Mouse (Mus musculus): ENCODE results near the gene D930020B18Rik. TPM values are rescaled to one million over a fixed set of nuclear protein-coding genes. Genes with fewer than 3 reads are reported as not detected.

Gene D930020B18Rik
- polyA plus RNA-seq, 1 experiment from 2014 or later, result 0.14 TPM

DNA sequence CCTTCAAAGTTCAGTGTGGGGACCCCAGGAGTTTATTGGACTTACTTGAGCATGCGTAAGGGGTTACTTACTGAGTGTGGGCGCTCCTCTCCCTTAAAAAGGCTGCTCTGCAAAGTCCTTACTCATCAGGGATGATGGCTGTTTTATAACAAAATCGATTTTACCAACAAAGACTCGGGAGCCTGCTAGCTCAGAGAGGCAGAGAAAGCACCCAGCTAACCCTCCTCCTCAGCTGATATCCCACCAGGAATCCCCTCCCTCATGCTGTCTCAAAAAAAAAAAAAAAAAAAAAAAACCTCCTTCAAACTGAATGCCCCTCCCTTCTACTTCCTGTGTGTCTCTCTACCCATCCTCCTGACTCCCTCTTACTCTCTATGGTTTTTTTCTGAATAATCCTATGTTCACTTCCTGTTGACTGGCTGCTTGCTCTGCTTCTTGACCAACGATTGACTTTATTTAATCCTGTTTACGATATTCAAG lies 12.8 kb upstream of the D930020B18Rik start:
- no peak for ATAC-seq (replicated peaks; ENCODE audit: extremely low read depth, insufficient read depth, low FRiP score)
- no peaks in the 10 kb centered on the region for H3K27me3 ChIP-seq (ENCODE audit: control insufficient read depth, insufficient read depth, low read length)
- H3K9ac ChIP-seq (ENCODE audit: low read length), result no peak overlapping the region
- no peak overlapping the region for H3K4me2 ChIP-seq (ENCODE audit: low read depth, low read length)
- WGBS, result 85% methylated on average over 6 of the region's 6 CpGs
- H3K9me3 ChIP-seq (replicated peaks; ENCODE audit: control insufficient read depth, low read length), result no peaks in the 10 kb centered on the region
- H3K36me3 ChIP-seq (ENCODE audit: control insufficient read depth, insufficient read depth), result no peaks in the 10 kb centered on the region
- H3K4me1 ChIP-seq (ENCODE audit: control insufficient read depth, insufficient read depth, low read length), result peaks cover 18% of the 10 kb centered on the region
- H3K27ac ChIP-seq (ENCODE audit: low read length), result no peak overlapping the region
- H3K4me3 ChIP-seq (ENCODE audit: low read length), result no peak overlapping the region

DNA sequence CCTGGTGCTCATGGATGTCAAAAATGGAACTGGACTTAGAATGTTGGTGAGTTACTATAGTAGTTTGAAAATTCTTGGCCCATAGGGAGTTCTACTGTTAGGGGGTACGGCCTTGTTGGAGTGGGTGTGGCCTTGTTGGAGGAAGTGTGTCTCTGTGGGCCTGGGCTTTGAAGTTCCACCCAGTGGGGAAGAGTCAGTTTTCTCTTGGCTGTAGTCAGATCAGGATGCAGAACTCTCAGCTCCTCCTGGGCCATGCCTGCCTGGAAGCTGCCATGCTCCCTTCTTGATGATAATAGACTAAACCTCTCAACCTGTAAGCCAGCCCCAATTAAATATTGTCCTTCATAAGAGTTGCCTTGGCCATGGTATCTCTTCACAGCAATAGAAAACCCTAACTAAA lies 7.2 kb upstream of the D930020B18Rik start:
- no peak overlapping the region for H3K9ac ChIP-seq (ENCODE audit: low read length)
- H3K9me3 ChIP-seq (replicated peaks; ENCODE audit: control insufficient read depth, low read length), result no peaks in the 10 kb centered on the region
- H3K4me2 ChIP-seq (ENCODE audit: low read depth, low read length), result no peak overlapping the region
- no peaks in the 10 kb centered on the region for H3K4me1 ChIP-seq (ENCODE audit: control insufficient read depth, insufficient read depth, low read length)
- H3K36me3 ChIP-seq (ENCODE audit: control insufficient read depth, insufficient read depth), result no peaks in the 10 kb centered on the region
- WGBS, result 47% methylated on average over 1 of the region's 1 CpGs
- no peaks in the 10 kb centered on the region for H3K27me3 ChIP-seq (ENCODE audit: control insufficient read depth, insufficient read depth, low read length)
- no peak overlapping the region for H3K4me3 ChIP-seq (ENCODE audit: low read length)
- no peak overlapping the region for H3K27ac ChIP-seq (ENCODE audit: low read length)
- no peak for ATAC-seq (replicated peaks; ENCODE audit: extremely low read depth, insufficient read depth, low FRiP score)

DNA sequence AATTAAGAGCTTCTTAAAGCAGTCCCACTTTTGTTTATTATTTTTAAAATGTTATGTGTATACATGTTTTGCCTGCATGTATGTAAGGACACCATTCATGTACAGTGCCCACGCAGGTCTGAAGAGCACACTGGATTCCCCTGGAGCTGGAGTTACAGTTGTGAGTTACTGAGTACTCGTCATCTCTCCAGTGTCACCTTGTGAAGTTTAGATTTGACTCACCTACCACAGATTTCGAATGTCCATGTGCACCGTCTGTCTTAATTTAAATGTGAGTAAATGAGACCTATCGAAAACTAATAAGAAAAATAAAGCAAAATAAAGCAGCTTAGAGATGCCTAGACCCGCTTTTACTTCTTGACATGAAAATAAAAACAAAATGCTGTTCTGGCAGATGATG lies 5.1 kb upstream of the D930020B18Rik start:
- no peak for ATAC-seq (replicated peaks; ENCODE audit: extremely low read depth, insufficient read depth, low FRiP score)
- no peak overlapping the region for H3K9ac ChIP-seq (ENCODE audit: low read length)
- no peaks in the 10 kb centered on the region for H3K9me3 ChIP-seq (replicated peaks; ENCODE audit: control insufficient read depth, low read length)
- no peaks in the 10 kb centered on the region for H3K36me3 ChIP-seq (ENCODE audit: control insufficient read depth, insufficient read depth)
- 73% methylated on average over 6 of the region's 6 CpGs for WGBS
- H3K4me3 ChIP-seq (ENCODE audit: low read length), result no peak overlapping the region
- no peak overlapping the region for H3K4me2 ChIP-seq (ENCODE audit: low read depth, low read length)
- H3K27me3 ChIP-seq (ENCODE audit: control insufficient read depth, insufficient read depth, low read length), result peaks cover 5% of the 10 kb centered on the region
- peaks cover 5% of the 10 kb centered on the region for H3K4me1 ChIP-seq (ENCODE audit: control insufficient read depth, insufficient read depth, low read length)
- no peak overlapping the region for H3K27ac ChIP-seq (ENCODE audit: low read length)

DNA sequence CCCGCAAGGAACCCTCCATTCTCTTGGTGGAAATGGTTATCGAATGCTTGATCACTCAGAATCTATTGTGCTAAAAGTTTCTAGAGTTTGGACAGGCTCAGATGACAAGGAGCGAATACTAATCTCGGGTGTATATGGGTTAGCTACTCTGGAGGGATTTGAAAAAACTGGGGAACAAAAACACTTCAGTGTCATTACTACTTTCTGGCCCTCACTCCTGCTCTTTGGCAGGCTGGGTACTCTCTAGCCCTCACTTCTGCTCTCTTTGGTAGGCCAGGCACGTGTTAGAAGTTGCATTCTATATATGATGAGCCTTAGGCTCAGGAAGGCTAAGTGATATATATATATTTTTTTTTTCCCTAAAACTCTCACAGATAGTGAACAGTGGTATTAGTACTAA lies 1.8 kb upstream of the D930020B18Rik start:
- Histone ChIP-seq H3K4me1 (ENCODE audit: control insufficient read depth, insufficient read depth, low read length) (peaks cover 10% of the 10 kb centered on the region), H3K27ac (ENCODE audit: low read length) (no peak overlapping the region), H3K36me3 (ENCODE audit: control insufficient read depth, insufficient read depth) (no peaks in the 10 kb centered on the region), H3K27me3 (ENCODE audit: control insufficient read depth, insufficient read depth, low read length) (peaks cover 19% of the 10 kb centered on the region), H3K9ac (ENCODE audit: low read length) (no peak overlapping the region), H3K9me3 (replicated peaks; ENCODE audit: control insufficient read depth, low read length) (no peaks in the 10 kb centered on the region), H3K4me2 (ENCODE audit: low read depth, low read length) (no peak overlapping the region), H3K4me3 (ENCODE audit: low read length) (no peak overlapping the region)
- no peak for ATAC-seq (replicated peaks; ENCODE audit: extremely low read depth, insufficient read depth, low FRiP score)
- WGBS, result 84% methylated on average over 5 of the region's 5 CpGs

DNA sequence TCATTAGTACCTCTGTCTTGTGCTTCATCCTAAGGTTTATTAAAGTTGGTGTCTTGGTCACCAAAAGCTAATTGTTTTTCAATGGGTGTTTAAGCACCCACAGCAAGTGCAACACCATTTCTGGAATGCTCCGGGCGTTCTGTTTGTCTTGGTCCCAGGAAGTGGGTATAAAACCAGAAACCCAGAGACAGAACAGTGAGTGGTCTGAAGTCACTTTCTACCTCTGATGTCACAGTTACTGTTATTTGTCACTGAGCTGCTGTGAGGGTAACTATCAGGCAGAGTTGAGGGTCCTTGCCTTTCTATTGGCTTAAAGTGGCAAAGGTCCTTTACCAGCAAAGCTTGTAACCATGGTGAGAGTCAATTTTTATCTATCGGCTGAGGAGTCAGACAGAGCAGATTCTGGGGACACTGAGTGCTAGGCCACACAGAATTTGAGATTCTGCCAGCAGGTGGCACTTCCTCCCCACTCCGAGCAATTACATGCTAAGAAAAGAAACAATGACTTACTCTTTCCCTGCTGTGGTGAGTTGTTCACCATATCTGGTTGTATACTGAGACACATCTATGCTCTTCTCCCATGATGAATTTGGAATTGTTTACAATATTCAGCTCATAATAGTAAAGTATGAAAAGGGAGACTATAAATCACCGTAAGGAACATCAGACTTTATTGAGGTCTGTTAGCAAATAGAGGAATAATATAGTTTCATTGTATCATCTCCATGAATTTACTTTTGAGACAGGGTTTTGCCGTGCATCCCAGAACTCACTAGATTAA lies 1.0 kb upstream of the D930020B18Rik start:
- Histone ChIP-seq H3K4me2 (ENCODE audit: low read depth, low read length) (peak overlapping the region; percentile 99), H3K27me3 (ENCODE audit: control insufficient read depth, insufficient read depth, low read length) (peaks cover 19% of the 10 kb centered on the region), H3K27ac (ENCODE audit: low read length) (no peak overlapping the region), H3K4me3 (ENCODE audit: low read length) (no peak overlapping the region), H3K9ac (ENCODE audit: low read length) (no peak overlapping the region; the same call in 1 of the 2 replicates), H3K9me3 (replicated peaks; ENCODE audit: control insufficient read depth, low read length) (no peaks in the 10 kb centered on the region), H3K36me3 (ENCODE audit: control insufficient read depth, insufficient read depth) (no peaks in the 10 kb centered on the region), H3K4me1 (ENCODE audit: control insufficient read depth, insufficient read depth, low read length) (peaks cover 10% of the 10 kb centered on the region)
- no peak for ATAC-seq (replicated peaks; ENCODE audit: extremely low read depth, insufficient read depth, low FRiP score)
- WGBS, result 46% methylated on average over 6 of the region's 6 CpGs

DNA sequence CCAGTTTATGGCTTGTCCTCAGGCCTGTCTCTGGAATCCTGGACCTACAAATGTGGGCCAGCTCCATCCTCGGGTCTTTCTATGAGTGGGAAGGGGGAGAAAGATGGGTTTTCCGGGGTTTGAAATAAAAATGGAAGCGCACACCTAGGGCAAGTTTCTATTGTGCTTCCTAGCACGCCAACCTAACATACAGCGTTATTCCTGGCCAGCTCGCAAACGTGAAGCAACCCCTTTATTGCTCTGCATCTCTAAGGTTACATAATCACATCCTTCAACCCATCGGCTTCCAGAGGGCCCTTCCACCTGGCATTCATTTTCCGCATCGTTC lies 480 bp upstream of the D930020B18Rik start:
- H3K36me3 ChIP-seq (ENCODE audit: control insufficient read depth, insufficient read depth), result no peaks in the 10 kb centered on the region
- peak overlapping the region; percentile 69 for H3K4me3 ChIP-seq (ENCODE audit: low read length)
- H3K9ac ChIP-seq (ENCODE audit: low read length), result peak overlapping the region; percentile 72
- H3K4me1 ChIP-seq (ENCODE audit: control insufficient read depth, insufficient read depth, low read length), result peaks cover 10% of the 10 kb centered on the region
- ATAC-seq (replicated peaks; ENCODE audit: extremely low read depth, insufficient read depth, low FRiP score), result no peak
- H3K27ac ChIP-seq (ENCODE audit: low read length), result no peak overlapping the region
- H3K9me3 ChIP-seq (replicated peaks; ENCODE audit: control insufficient read depth, low read length), result no peaks in the 10 kb centered on the region
- WGBS, result 20% methylated on average over 10 of the region's 10 CpGs
- H3K4me2 ChIP-seq (ENCODE audit: low read depth, low read length), result peak overlapping the region; percentile 99
- peaks cover 19% of the 10 kb centered on the region for H3K27me3 ChIP-seq (ENCODE audit: control insufficient read depth, insufficient read depth, low read length)

DNA sequence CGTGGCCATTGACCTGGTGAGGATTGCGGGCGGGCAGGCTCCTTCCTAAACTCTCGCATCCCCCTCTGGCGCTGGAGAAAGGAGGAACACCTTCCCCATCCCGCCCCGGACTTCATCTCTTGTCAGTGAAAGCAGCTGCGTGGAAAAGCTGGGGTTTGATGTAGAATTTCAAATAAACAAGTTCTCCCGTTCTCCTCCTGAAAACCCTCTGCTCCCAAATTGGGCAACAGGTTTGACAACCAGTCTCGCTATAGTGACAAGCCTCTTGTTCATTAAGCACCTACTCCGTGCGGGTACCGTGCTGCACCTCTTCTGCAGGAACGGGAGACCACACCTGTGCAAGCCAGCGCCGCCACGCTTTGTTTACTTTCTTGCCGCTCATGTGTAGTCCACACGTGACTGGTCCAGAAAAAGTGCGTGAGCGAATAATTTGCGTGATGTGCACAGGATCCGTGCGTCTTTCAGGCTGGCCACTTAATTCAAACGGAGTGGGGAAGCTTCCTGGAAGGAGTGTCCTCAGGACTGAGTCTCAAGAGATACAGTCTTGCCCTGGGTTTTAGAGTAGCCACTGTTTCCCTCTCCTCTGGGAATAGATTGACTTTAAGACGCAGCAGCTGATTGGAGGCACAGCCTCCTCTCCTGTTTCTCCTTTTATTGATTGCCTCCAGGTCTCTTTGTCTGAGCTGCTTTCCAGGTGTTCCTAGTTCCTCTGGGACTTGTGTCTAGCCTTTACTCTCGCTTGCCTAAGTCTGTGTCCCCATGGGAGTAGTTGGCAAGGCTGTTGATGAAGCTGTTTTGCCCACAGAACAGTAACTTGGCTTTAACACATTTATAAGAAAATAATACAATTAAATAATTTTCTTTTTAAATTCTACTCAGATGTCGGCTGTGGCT lies 913 bp downstream of the D930020B18Rik start:
- H3K4me2 ChIP-seq (ENCODE audit: low read depth, low read length), result peak overlapping the region; percentile 99
- ATAC-seq (replicated peaks; ENCODE audit: extremely low read depth, insufficient read depth, low FRiP score), result no peak
- H3K36me3 ChIP-seq (ENCODE audit: control insufficient read depth, insufficient read depth), result no peaks in the 10 kb centered on the region
- 8% methylated on average over 28 of the region's 28 CpGs for WGBS
- peak overlapping the region; percentile 72 for H3K9ac ChIP-seq (ENCODE audit: low read length)
- H3K27me3 ChIP-seq (ENCODE audit: control insufficient read depth, insufficient read depth, low read length), result peaks cover 19% of the 10 kb centered on the region
- peaks cover 10% of the 10 kb centered on the region for H3K4me1 ChIP-seq (ENCODE audit: control insufficient read depth, insufficient read depth, low read length)
- peak overlapping the region; percentile 69 for H3K4me3 ChIP-seq (ENCODE audit: low read length)
- H3K27ac ChIP-seq (ENCODE audit: low read length), result no peak overlapping the region
- no peaks in the 10 kb centered on the region for H3K9me3 ChIP-seq (replicated peaks; ENCODE audit: control insufficient read depth, low read length)

DNA sequence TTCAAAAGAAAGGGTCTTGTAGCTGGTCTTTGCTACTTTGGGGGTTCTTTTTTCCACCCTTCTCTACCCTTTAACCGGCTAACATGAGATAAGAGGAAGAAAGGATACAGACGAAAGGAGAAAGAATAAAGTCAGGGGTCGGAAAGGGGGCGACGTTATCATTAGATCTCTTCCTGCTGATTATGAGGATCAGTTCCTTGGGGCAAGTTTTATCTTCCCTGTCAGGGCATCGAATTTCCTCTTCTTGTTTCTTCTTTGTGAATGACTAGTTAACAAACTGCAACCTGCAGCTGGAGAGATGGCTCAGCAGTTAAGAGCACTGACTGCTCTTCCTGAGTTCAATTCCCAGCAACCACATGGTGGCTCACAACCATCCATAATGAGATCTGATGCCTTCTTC lies 4.9 kb downstream of the D930020B18Rik start:
- Histone ChIP-seq H3K36me3 (ENCODE audit: control insufficient read depth, insufficient read depth) (no peaks in the 10 kb centered on the region), H3K4me2 (ENCODE audit: low read depth, low read length) (no peak overlapping the region), H3K9ac (ENCODE audit: low read length) (no peak overlapping the region), H3K9me3 (replicated peaks; ENCODE audit: control insufficient read depth, low read length) (no peaks in the 10 kb centered on the region), H3K4me3 (ENCODE audit: low read length) (no peak overlapping the region), H3K27me3 (ENCODE audit: control insufficient read depth, insufficient read depth, low read length) (peaks cover 14% of the 10 kb centered on the region), H3K27ac (ENCODE audit: low read length) (no peak overlapping the region), H3K4me1 (ENCODE audit: control insufficient read depth, insufficient read depth, low read length) (peaks cover 5% of the 10 kb centered on the region; the same call in 1 of the 2 replicates)
- WGBS, result 48% methylated on average over 6 of the region's 6 CpGs
- no peak for ATAC-seq (replicated peaks; ENCODE audit: extremely low read depth, insufficient read depth, low FRiP score)

DNA sequence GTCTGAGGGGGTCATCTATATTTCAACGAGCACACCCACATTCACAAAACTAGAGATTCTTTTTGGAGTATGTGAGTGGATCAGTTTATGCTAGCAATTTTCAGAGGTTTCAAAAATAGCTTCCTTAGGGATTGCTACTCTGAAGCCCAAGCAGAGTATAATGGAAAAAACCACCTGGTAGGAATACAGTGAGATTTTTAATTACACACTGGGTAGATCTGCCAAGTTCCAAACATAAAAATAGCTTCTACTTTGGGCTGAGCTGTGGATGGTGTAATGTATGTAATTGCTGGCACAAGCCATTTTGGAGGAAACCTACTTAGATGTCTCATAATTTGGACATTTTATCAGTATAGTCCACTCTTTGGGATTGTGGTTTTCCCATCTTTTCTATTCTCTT lies 11.7 kb downstream of the D930020B18Rik start:
- H3K4me3 ChIP-seq (ENCODE audit: low read length), result no peak overlapping the region
- no peak overlapping the region for H3K9ac ChIP-seq (ENCODE audit: low read length)
- no peaks in the 10 kb centered on the region for H3K4me1 ChIP-seq (ENCODE audit: control insufficient read depth, insufficient read depth, low read length)
- no peaks in the 10 kb centered on the region for H3K27me3 ChIP-seq (ENCODE audit: control insufficient read depth, insufficient read depth, low read length)
- no peaks in the 10 kb centered on the region for H3K9me3 ChIP-seq (replicated peaks; ENCODE audit: control insufficient read depth, low read length)
- H3K36me3 ChIP-seq (ENCODE audit: control insufficient read depth, insufficient read depth), result no peaks in the 10 kb centered on the region
- no peak overlapping the region for H3K4me2 ChIP-seq (ENCODE audit: low read depth, low read length)
- ATAC-seq (replicated peaks; ENCODE audit: extremely low read depth, insufficient read depth, low FRiP score), result no peak
- no peak overlapping the region for H3K27ac ChIP-seq (ENCODE audit: low read length)
- 91% methylated on average over 1 of the region's 1 CpGs for WGBS

Measured in heart, embryonic 16.5 days (tissue).